Mouse (Mus musculus) stomach, embryonic 14.5 days (tissue): ENCODE data around the gene 1700010B08Rik. TPM values are rescaled to one million over a fixed set of nuclear protein-coding genes. Genes with fewer than 3 reads are reported as not detected.

Source experiments
- ATAC-seq: fragments of 200-750 bp; cut with Nextera tagmentation; 2 replicates; pipeline ENCODE4 v1.8.0; 2017; ENCODE audit warnings: low read depth, moderate TSS enrichment; ENCODE audit not compliant: insufficient number of reproducible peaks, insufficient read depth, low FRiP score
- H3K27ac ChIP-seq: fragments of 300-500 bp; sonication (generic); 2 replicates; pipeline ENCODE4 v1.5.1; 2014; ENCODE audit warnings: mild to moderate bottlenecking, low read length, moderate library complexity, mixed read lengths
- H3K27me3 ChIP-seq: fragments of 300-500 bp; sonication (generic); 2 replicates; pipeline ENCODE4 v1.6.1; 2014; ENCODE audit warnings: low read length, control low read depth, mixed read lengths; ENCODE audit not compliant: control insufficient read depth, insufficient read depth
- H3K36me3 ChIP-seq: fragments of 300-500 bp; sonication (generic); 2 replicates; pipeline ENCODE4 v1.6.1; 2014; ENCODE audit warnings: mild to moderate bottlenecking, control low read depth, low read length, moderate library complexity, mixed read lengths; ENCODE audit not compliant: control insufficient read depth, insufficient read depth
- H3K4me1 ChIP-seq: fragments of 300-500 bp; sonication (generic); 2 replicates; pipeline ENCODE4 v1.6.1; 2014; ENCODE audit warnings: low read length, control low read depth, mixed read lengths; ENCODE audit not compliant: control insufficient read depth, insufficient read depth
- H3K4me2 ChIP-seq: fragments of 300-500 bp; sonication (generic); replicated peaks from 2 replicates; pipeline ENCODE4 v1.6.1; 2014; ENCODE audit warnings: low read depth, low read length, control low read depth
- H3K4me3 ChIP-seq: fragments of 300-500 bp; sonication (generic); 2 replicates; pipeline ENCODE4 v1.5.1; 2014; ENCODE audit warnings: low read depth, low read length, control low read depth
- H3K9ac ChIP-seq: fragments of 300-500 bp; sonication (generic); replicated peaks from 2 replicates; pipeline ENCODE4 v1.6.1; 2014; ENCODE audit warnings: low read depth, mild to moderate bottlenecking, control low read depth, low read length, moderate library complexity, mixed read lengths
- H3K9me3 ChIP-seq: fragments of 300-500 bp; sonication (generic); 2 replicates; pipeline ENCODE4 v1.6.1; 2016; ENCODE audit warnings: low read depth, low read length, control low read depth; ENCODE audit not compliant: control insufficient read depth
- WGBS: fragments of 180-500 bp; shearing (Covaris S2); extraction: QIAGEN DNeasy Blood & Tissue Kit; methylation state at CpG from one replicate; pipeline ENCODE4 v1.1.7; 2014; 5-methylcytosine and 5-hydroxymethylcytosine counted together
- polyA plus RNA-seq: library from polyadenylated mRNA; unstranded; fragments of >200 nt; fragmentation: Nextera tagmentation; extraction: Ambion mirVana; gene quantifications from 2 replicates; pipeline ENCODE4 v1.2.1, GENCODE M21; 2014

The 1700010B08Rik gene
- polyA plus RNA-seq, 1 experiment from 2014 or later, result not detected

GRCm38 (mm10) chr2:173724940-173725807, 6.0 kb downstream of the 1700010B08Rik start:
- Histone ChIP-seq H3K4me1 (0 out of 2 replicates have a peak, but pooled peaks cover under 1% of the 10 kb centered on the region), H3K27me3 (no peaks in the 10 kb centered on the region), H3K9me3 (no peaks in the 10 kb centered on the region), H3K4me3 (no peak overlapping the region), H3K4me2 (no peak overlapping the region), H3K9ac (no peak overlapping the region), H3K27ac (no peak overlapping the region), H3K36me3 (no peaks in the 10 kb centered on the region)
- ATAC-seq, result no peak
- 73% methylated on average over 15 of the region's 15 CpGs for WGBS

- Histone ChIP-seq H3K27ac (no peak overlapping the region), H3K9me3 (no peaks in the 10 kb centered on the region), H3K27me3 (no peaks in the 10 kb centered on the region), H3K4me3 (no peak overlapping the region), H3K36me3 (no peaks in the 10 kb centered on the region), H3K4me1 (peaks cover 4% of the 10 kb centered on the region; the same call in 1 of the 2 replicates), H3K9ac (no peak overlapping the region), H3K4me2 (no peak overlapping the region)
- WGBS, result 93% methylated on average over 4 of the region's 4 CpGs
- ATAC-seq, result no peak
Observed at GRCm38 (mm10) chr2:173725819-173726218, 6.6 kb downstream of the 1700010B08Rik start.

GRCm38 (mm10) chr2:173730444-173730966, 11.3 kb downstream of the 1700010B08Rik start:
- no peak overlapping the region for H3K9ac ChIP-seq
- H3K4me1 ChIP-seq, result peaks cover 4% of the 10 kb centered on the region; the same call in 1 of the 2 replicates
- WGBS, result 12% methylated on average over 9 of the region's 9 CpGs
- H3K9me3 ChIP-seq, result no peaks in the 10 kb centered on the region
- no peaks in the 10 kb centered on the region for H3K36me3 ChIP-seq
- H3K27me3 ChIP-seq, result no peaks in the 10 kb centered on the region
- no peak overlapping the region for H3K4me2 ChIP-seq
- no peak overlapping the region for H3K4me3 ChIP-seq
- H3K27ac ChIP-seq, result no peak overlapping the region
- peak; percentile 68; the same call in 1 of the 2 replicates for ATAC-seq

DNA sequence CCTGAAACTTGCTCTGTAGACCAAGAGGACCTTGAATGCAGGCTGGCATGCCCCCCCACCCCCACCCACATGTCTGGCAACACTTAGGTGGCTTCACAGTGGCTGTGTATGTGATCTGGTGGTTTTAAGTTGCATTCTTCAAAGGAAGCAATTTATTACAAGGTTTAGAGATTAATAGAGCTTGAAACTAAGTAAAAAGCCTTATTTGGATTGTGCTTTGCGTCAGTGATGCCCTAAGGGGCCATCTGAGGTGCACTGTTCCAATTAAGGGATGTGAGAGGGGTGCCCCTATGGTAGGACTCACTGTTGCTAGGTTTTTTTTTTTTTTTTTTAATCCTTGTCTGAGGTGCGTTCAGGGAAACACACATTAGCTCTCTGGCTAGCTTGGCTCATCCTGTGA, 15.2 kb downstream of the 1700010B08Rik start:
- Histone ChIP-seq H3K9me3 (no peaks in the 10 kb centered on the region), H3K27ac (no peak overlapping the region), H3K4me1 (peaks cover 12% of the 10 kb centered on the region), H3K36me3 (no peaks in the 10 kb centered on the region), H3K27me3 (no peaks in the 10 kb centered on the region), H3K9ac (no peak overlapping the region), H3K4me2 (no peak overlapping the region), H3K4me3 (no peak overlapping the region)
- 64% methylated on average over 2 of the region's 2 CpGs for WGBS
- ATAC-seq, result no peak

DNA sequence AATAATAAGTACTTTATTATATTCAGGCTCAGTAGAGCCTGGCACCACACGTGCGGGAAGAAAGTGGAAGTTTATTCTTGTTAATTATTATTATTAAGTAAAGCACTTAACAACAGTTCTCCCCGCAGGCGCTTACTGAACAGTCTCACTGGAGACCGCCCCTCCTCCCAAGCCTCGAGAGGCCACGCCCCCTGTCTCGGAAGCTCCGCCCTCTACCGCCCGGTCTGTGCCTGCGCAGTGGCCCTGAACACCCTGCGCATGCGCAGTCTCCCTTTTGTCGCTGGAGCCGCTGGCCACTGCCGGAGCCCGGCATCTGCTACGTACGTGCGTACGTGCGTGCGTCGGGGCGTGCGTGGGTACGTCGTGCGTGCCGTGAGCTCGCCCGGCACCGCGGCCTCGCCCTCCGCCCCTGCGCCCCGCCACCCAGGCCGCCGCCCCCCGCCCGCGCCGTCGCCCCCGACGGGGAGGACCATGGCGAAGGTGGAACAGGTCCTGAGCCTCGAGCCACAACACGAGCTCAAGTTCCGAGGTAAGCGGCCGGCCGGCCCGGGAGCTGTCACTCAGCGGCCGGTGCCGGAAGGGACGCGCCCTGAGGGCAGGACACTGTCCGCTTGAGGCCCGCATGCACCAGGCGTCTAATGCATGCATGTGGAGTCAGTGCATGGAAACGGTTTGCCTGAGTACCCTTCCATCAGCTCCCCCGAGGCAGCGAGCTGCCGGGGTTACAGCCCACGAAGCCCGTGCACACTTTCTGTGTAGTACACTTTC, 18.2 kb downstream of the 1700010B08Rik start, which contains the start of gene Vapb:
Vapb (plus strand) TSS at position 290 of the 768 bp plus-strand sequence.
- Histone ChIP-seq H3K27me3 (no peaks in the 10 kb centered on the region), H3K4me3 (peak within 1 kb of the TSS; percentile 49), H3K4me1 (peaks cover 20% of the 10 kb centered on the region), H3K9ac (peak within 1 kb of the TSS; percentile 50), H3K36me3 (no peaks in the 10 kb centered on the region), H3K9me3 (no peaks in the 10 kb centered on the region), H3K27ac (no peak within 1 kb of the TSS), H3K4me2 (peak within 1 kb of the TSS; percentile 77)
- under 1% methylated on average over 68 of the region's 70 CpGs for WGBS
- ATAC-seq, result peak; percentile 99

- H3K36me3 ChIP-seq, result no peaks in the 10 kb centered on the region
- 81% methylated on average over 9 of the region's 9 CpGs for WGBS
- H3K27me3 ChIP-seq, result no peaks in the 10 kb centered on the region
- peaks cover 26% of the 10 kb centered on the region for H3K4me1 ChIP-seq
- H3K4me2 ChIP-seq, result peak overlapping the region; percentile 77
- no peak overlapping the region for H3K27ac ChIP-seq
- peak overlapping the region; percentile 49 for H3K4me3 ChIP-seq
- H3K9me3 ChIP-seq, result no peaks in the 10 kb centered on the region
- ATAC-seq, result no peak
- peak overlapping the region; percentile 50; the same call in 1 of the 2 replicates for H3K9ac ChIP-seq
Observed at GRCm38 (mm10) chr2:173738232-173738631, 19.0 kb downstream of the 1700010B08Rik start.

DNA sequence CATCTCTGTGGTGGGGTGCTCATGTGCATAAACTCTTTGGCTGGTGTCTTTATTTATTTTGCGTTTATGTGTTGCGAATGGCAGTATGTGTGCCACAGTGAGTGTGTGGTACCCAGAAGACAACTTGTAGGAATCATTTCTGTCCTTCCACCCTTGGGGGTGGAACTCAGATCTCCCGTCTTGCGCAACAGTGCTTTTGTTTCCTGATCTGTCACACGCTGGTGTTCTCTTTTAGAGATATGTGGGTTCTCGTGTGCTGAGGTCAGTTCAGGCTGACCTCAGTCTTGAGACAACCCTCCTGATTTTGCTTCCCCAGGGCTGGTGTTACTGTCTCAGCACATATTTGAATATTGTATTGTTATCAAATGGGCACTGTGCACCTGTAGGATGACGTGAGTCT, 19.9 kb downstream of the 1700010B08Rik start:
- Histone ChIP-seq H3K27me3 (no peaks in the 10 kb centered on the region), H3K36me3 (no peaks in the 10 kb centered on the region), H3K9me3 (no peaks in the 10 kb centered on the region), H3K27ac (no peak overlapping the region), H3K4me1 (peaks cover 34% of the 10 kb centered on the region), H3K4me2 (no peak overlapping the region), H3K4me3 (no peak overlapping the region), H3K9ac (no peak overlapping the region)
- no peak for ATAC-seq
- 92% methylated on average over 7 of the region's 7 CpGs for WGBS

DNA sequence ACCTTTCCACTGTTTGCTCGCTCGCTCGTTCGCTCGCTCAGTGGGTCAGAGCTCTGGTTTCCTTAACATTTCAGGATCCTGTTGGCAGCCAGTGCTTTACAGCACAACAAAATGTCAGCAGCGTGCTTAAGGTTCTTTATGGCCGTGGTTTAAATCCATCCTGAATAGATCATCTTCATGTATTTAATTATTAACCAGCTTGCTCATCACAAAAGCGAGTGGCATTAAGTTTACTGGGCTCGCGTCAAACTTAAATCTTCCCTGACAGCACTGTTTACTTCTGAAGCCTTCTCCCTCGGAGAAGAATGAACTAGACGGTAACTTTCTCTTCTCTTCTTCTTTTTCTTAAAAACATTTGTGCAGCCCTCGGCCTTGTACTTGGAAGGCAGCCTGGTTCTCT, 22.9 kb downstream of the 1700010B08Rik start:
- H3K9ac ChIP-seq, result no peak overlapping the region
- peaks cover 34% of the 10 kb centered on the region for H3K4me1 ChIP-seq
- peaks cover 4% of the 10 kb centered on the region; the same call in 1 of the 2 replicates for H3K9me3 ChIP-seq
- H3K4me2 ChIP-seq, result peak overlapping the region; percentile 20; the same call in 1 of the 2 replicates
- no peaks in the 10 kb centered on the region for H3K27me3 ChIP-seq
- no peak for ATAC-seq
- no peaks in the 10 kb centered on the region for H3K36me3 ChIP-seq
- H3K4me3 ChIP-seq, result no peak overlapping the region
- WGBS, result 14% methylated on average over 13 of the region's 13 CpGs
- H3K27ac ChIP-seq, result peak overlapping the region; percentile 61
